In the genomic region with DNA sequence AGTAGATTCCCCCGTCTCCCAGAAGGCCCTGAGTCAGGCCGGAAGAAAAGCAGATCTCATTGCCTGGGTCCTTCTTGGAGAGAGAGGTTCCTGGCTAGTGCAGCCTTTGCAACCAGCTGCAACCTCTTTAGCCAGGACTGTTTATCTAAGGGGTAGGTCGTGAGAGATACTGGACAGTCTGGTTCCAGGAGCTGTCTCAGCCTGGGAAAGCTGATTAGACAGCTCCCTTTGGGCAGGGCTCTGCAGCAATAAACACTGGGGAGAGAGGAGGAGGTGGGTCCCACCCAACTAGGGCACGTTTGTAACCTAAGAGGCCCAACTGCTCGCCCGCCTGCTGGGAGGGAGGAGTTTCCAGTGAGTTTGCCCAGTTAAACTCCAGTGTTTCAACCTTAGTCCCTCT, we compare ENCODE assay signal across 8 mouse cellular contexts.
DNase-seq lines count a peak whose midpoint lies in the region; ATAC-seq lines count a peak whose summit lies in the region.

No protein-coding gene starts in this region.

- H3K36me3 ChIP-seq in embryonic facial prominence, embryonic 10.5 days (replicated peaks): peaks cover 7% of the 10 kb centered on the region
- H3K36me3 ChIP-seq in heart, embryonic 16.5 days (ENCODE audit: control insufficient read depth, insufficient read depth): 0 out of 2 replicates have a peak, but pooled peaks cover 3% of the 10 kb centered on the region
- H3K36me3 ChIP-seq in lung, embryonic 16.5 days (ENCODE audit: control insufficient read depth, insufficient read depth, low read length): no peaks in the 10 kb centered on the region

- no peaks in the 10 kb centered on the region for H3K27me3 ChIP-seq in embryonic facial prominence, embryonic 10.5 days (replicated peaks; ENCODE audit: low read depth, poor library complexity, severe bottlenecking)
- H3K27me3 ChIP-seq in heart, embryonic 16.5 days (ENCODE audit: control insufficient read depth, insufficient read depth, low read length): no peaks in the 10 kb centered on the region
- H3K27me3 ChIP-seq in lung, embryonic 16.5 days (ENCODE audit: control insufficient read depth, insufficient read depth, low read depth, low read length): no peaks in the 10 kb centered on the region

- 21% methylated on average over 6 of the region's 6 CpGs for WGBS in embryonic facial prominence, embryonic 10.5 days
- WGBS in heart, embryonic 16.5 days: 14% methylated on average over 6 of the region's 6 CpGs
- 13% methylated on average over 6 of the region's 6 CpGs for WGBS in lung, embryonic 16.5 days

- H3K4me2 ChIP-seq in heart, embryonic 16.5 days (ENCODE audit: low read depth, low read length): peak overlapping the region; percentile 4; the same call in 1 of the 2 replicates
- H3K4me2 ChIP-seq in lung, embryonic 16.5 days (ENCODE audit: low read depth, low read length): 0 out of 2 replicates have a peak overlapping the region, but pooled peaks have one; percentile 20

- ATAC-seq in heart, embryonic 16.5 days (replicated peaks; ENCODE audit: extremely low read depth, insufficient read depth, low FRiP score): peak; percentile 82
- peak; percentile 79 for ATAC-seq in lung, embryonic 16.5 days (ENCODE audit: low read depth)
- no peak for ATAC-seq in granulocyte monocyte progenitor cell, adult 5-6 weeks (replicated peaks; ENCODE audit: poor library complexity, severe bottlenecking)

- no peak overlapping the region for H3K4me3 ChIP-seq in embryonic facial prominence, embryonic 10.5 days
- H3K4me3 ChIP-seq in heart, embryonic 16.5 days (ENCODE audit: low read length): no peak overlapping the region
- no peak overlapping the region for H3K4me3 ChIP-seq in lung, embryonic 16.5 days (ENCODE audit: low read length)

- peaks cover 58% of the 10 kb centered on the region for H3K4me1 ChIP-seq in embryonic facial prominence, embryonic 10.5 days
- H3K4me1 ChIP-seq in heart, embryonic 16.5 days (ENCODE audit: control insufficient read depth, insufficient read depth, low read length): peaks cover 44% of the 10 kb centered on the region
- H3K4me1 ChIP-seq in lung, embryonic 16.5 days (replicated peaks; ENCODE audit: control insufficient read depth, insufficient read depth, low read length): peaks cover 41% of the 10 kb centered on the region

- H3K9me3 ChIP-seq in embryonic facial prominence, embryonic 10.5 days: peaks cover 3% of the 10 kb centered on the region; the same call in 1 of the 2 replicates
- H3K9me3 ChIP-seq in heart, embryonic 16.5 days (replicated peaks; ENCODE audit: control insufficient read depth, low read length): no peaks in the 10 kb centered on the region
- no peaks in the 10 kb centered on the region for H3K9me3 ChIP-seq in lung, embryonic 16.5 days (ENCODE audit: control insufficient read depth, low read length)

- H3K27ac ChIP-seq in embryonic facial prominence, embryonic 10.5 days (replicated peaks): peak overlapping the region; percentile 65
- H3K27ac ChIP-seq in heart, embryonic 16.5 days (ENCODE audit: low read length): peak overlapping the region; percentile 85
- peak overlapping the region; percentile 73 for H3K27ac ChIP-seq in lung, embryonic 16.5 days (ENCODE audit: low read length)

- H3K9ac ChIP-seq in heart, embryonic 16.5 days (ENCODE audit: low read length): no peak overlapping the region
- peak overlapping the region; percentile 38 for H3K9ac ChIP-seq in lung, embryonic 16.5 days (ENCODE audit: low read length)

- DNase-seq in embryo, embryonic 10 days (ENCODE audit: low spot score): peak; percentile 78
- no peak for DNase-seq in embryo, embryonic 11 days
- peak; percentile 49 for DNase-seq in embryonic facial prominence, embryonic 10.5 days (ENCODE audit: low spot score)
- DNase-seq in thymus, postnatal 14 days: no peak
- DNase-seq in thymus, postnatal 36 days: no peak

Comparison
In these comparisons a context has a peak if more than half of its experiments do, and no peak if none do; other contexts are left out.
1. DNase-seq: peak in embryo, embryonic 10 days (single experiment) and embryonic facial prominence, embryonic 10.5 days (single experiment); none in embryo, embryonic 11 days (single experiment), thymus, postnatal 14 days (single experiment) and thymus, postnatal 36 days (0 of 2).
2. Peak in every context shown above with its lines, with median percentiles within 50 percentile points of each other: H3K27ac ChIP-seq.